Mouse (Mus musculus): ENCODE measurements around the gene Gmpr. TPM values are rescaled to one million over a fixed set of nuclear protein-coding genes. Genes with fewer than 3 reads are reported as not detected.

The Gmpr gene
- polyA plus RNA-seq, 1 experiment from 2014 or later, result 200 TPM

GRCm38 (mm10) chr13:45526230-45526629 lies 19.0 kb downstream of the Gmpr start:
- Histone ChIP-seq H3K4me2 (peak overlapping the region; percentile 62), H3K9ac (ENCODE audit: low read depth, low read length) (0 out of 2 replicates have a peak overlapping the region, but pooled peaks have one; percentile 2), H3K9me3 (ENCODE audit: control insufficient read depth, low read length) (no peaks in the 10 kb centered on the region), H3K27ac (ENCODE audit: low read depth, low read length) (peak overlapping the region; percentile 98), H3K4me1 (replicated peaks; ENCODE audit: control insufficient read depth, insufficient read depth, low read length) (peaks cover 51% of the 10 kb centered on the region), H3K4me3 (ENCODE audit: low read depth, low read length) (no peak overlapping the region), H3K36me3 (ENCODE audit: control insufficient read depth, insufficient read depth, low read length) (peaks cover 16% of the 10 kb centered on the region), H3K27me3 (replicated peaks; ENCODE audit: control insufficient read depth, insufficient read depth, low read length) (no peaks in the 10 kb centered on the region)
- ATAC-seq (replicated peaks; ENCODE audit: low FRiP score) (no peak), DNase-seq (ENCODE audit: low spot score) (no peak)
- 78% methylated on average over 7 of the region's 7 CpGs for WGBS

GRCm38 (mm10) chr13:45527232-45527964 lies 20.2 kb downstream of the Gmpr start:
- H3K4me1 ChIP-seq (replicated peaks; ENCODE audit: control insufficient read depth, insufficient read depth, low read length), result peaks cover 63% of the 10 kb centered on the region
- no peak overlapping the region; the same call in 1 of the 2 replicates for H3K9ac ChIP-seq (ENCODE audit: low read depth, low read length)
- peak overlapping the region; percentile 62 for H3K4me2 ChIP-seq
- peaks cover 18% of the 10 kb centered on the region for H3K36me3 ChIP-seq (ENCODE audit: control insufficient read depth, insufficient read depth, low read length)
- no peaks in the 10 kb centered on the region for H3K9me3 ChIP-seq (ENCODE audit: control insufficient read depth, low read length)
- ATAC-seq (replicated peaks; ENCODE audit: low FRiP score) (peak; percentile 94), DNase-seq (ENCODE audit: low spot score) (peak; percentile 55)
- peak overlapping the region; percentile 98 for H3K27ac ChIP-seq (ENCODE audit: low read depth, low read length)
- H3K4me3 ChIP-seq (ENCODE audit: low read depth, low read length), result no peak overlapping the region
- H3K27me3 ChIP-seq (replicated peaks; ENCODE audit: control insufficient read depth, insufficient read depth, low read length), result no peaks in the 10 kb centered on the region
- WGBS, result 29% methylated on average over 11 of the region's 11 CpGs

GRCm38 (mm10) chr13:45528787-45529186 lies 21.5 kb downstream of the Gmpr start:
- H3K4me2 ChIP-seq, result no peak overlapping the region
- peak overlapping the region; percentile 98 for H3K27ac ChIP-seq (ENCODE audit: low read depth, low read length)
- no peak overlapping the region for H3K4me3 ChIP-seq (ENCODE audit: low read depth, low read length)
- H3K36me3 ChIP-seq (ENCODE audit: control insufficient read depth, insufficient read depth, low read length), result peaks cover 17% of the 10 kb centered on the region
- ATAC-seq (replicated peaks; ENCODE audit: low FRiP score) (no peak), DNase-seq (ENCODE audit: low spot score) (no peak)
- no peaks in the 10 kb centered on the region for H3K27me3 ChIP-seq (replicated peaks; ENCODE audit: control insufficient read depth, insufficient read depth, low read length)
- no peaks in the 10 kb centered on the region for H3K9me3 ChIP-seq (ENCODE audit: control insufficient read depth, low read length)
- WGBS, result 78% methylated on average over 4 of the region's 4 CpGs
- peak overlapping the region; percentile 20; the same call in 1 of the 2 replicates for H3K9ac ChIP-seq (ENCODE audit: low read depth, low read length)
- H3K4me1 ChIP-seq (replicated peaks; ENCODE audit: control insufficient read depth, insufficient read depth, low read length), result peaks cover 63% of the 10 kb centered on the region

GRCm38 (mm10) chr13:45530754-45531153 lies 23.5 kb downstream of the Gmpr start:
- peaks cover 21% of the 10 kb centered on the region for H3K36me3 ChIP-seq (ENCODE audit: control insufficient read depth, insufficient read depth, low read length)
- no peak overlapping the region for H3K4me3 ChIP-seq (ENCODE audit: low read depth, low read length)
- H3K4me1 ChIP-seq (replicated peaks; ENCODE audit: control insufficient read depth, insufficient read depth, low read length), result peaks cover 59% of the 10 kb centered on the region
- H3K9ac ChIP-seq (ENCODE audit: low read depth, low read length), result no peak overlapping the region
- H3K27me3 ChIP-seq (replicated peaks; ENCODE audit: control insufficient read depth, insufficient read depth, low read length), result no peaks in the 10 kb centered on the region
- ATAC-seq (replicated peaks; ENCODE audit: low FRiP score) (no peak), DNase-seq (ENCODE audit: low spot score) (no peak)
- peak overlapping the region; percentile 16; the same call in 1 of the 2 replicates for H3K27ac ChIP-seq (ENCODE audit: low read depth, low read length)
- 34% methylated on average over 6 of the region's 6 CpGs for WGBS
- H3K9me3 ChIP-seq (ENCODE audit: control insufficient read depth, low read length), result no peaks in the 10 kb centered on the region
- H3K4me2 ChIP-seq, result no peak overlapping the region; the same call in 1 of the 2 replicates

- Histone ChIP-seq H3K9ac (ENCODE audit: low read depth, low read length) (no peak overlapping the region), H3K4me2 (no peak overlapping the region), H3K36me3 (ENCODE audit: control insufficient read depth, insufficient read depth, low read length) (peaks cover 25% of the 10 kb centered on the region; the same call in 1 of the 2 replicates), H3K4me3 (ENCODE audit: low read depth, low read length) (no peak overlapping the region), H3K4me1 (replicated peaks; ENCODE audit: control insufficient read depth, insufficient read depth, low read length) (peaks cover 33% of the 10 kb centered on the region), H3K27ac (ENCODE audit: low read depth, low read length) (no peak overlapping the region), H3K9me3 (ENCODE audit: control insufficient read depth, low read length) (no peaks in the 10 kb centered on the region), H3K27me3 (replicated peaks; ENCODE audit: control insufficient read depth, insufficient read depth, low read length) (no peaks in the 10 kb centered on the region)
- DNase-seq (ENCODE audit: low spot score) (no peak), ATAC-seq (replicated peaks; ENCODE audit: low FRiP score) (no peak)
- whole genome bisulfite sequencing, result 90% methylated on average over 9 of the region's 9 CpGs
These were observed 28.6 kb downstream of the Gmpr start for GRCm38 (mm10) chr13:45535731-45536453.

- no peak overlapping the region for H3K4me3 ChIP-seq (ENCODE audit: low read depth, low read length)
- no peak overlapping the region for H3K4me2 ChIP-seq
- H3K9ac ChIP-seq (ENCODE audit: low read depth, low read length), result no peak overlapping the region
- peaks cover 21% of the 10 kb centered on the region for H3K4me1 ChIP-seq (replicated peaks; ENCODE audit: control insufficient read depth, insufficient read depth, low read length)
- WGBS, result 69% methylated on average over 9 of the region's 9 CpGs
- H3K27me3 ChIP-seq (replicated peaks; ENCODE audit: control insufficient read depth, insufficient read depth, low read length), result no peaks in the 10 kb centered on the region
- no peaks in the 10 kb centered on the region for H3K9me3 ChIP-seq (ENCODE audit: control insufficient read depth, low read length)
- H3K36me3 ChIP-seq (ENCODE audit: control insufficient read depth, insufficient read depth, low read length), result peaks cover 25% of the 10 kb centered on the region; the same call in 1 of the 2 replicates
- no peak for DNase-seq (ENCODE audit: low spot score)
- ATAC-seq (replicated peaks; ENCODE audit: low FRiP score), result no peak
- no peak overlapping the region for H3K27ac ChIP-seq (ENCODE audit: low read depth, low read length)
These were observed 29.9 kb downstream of the Gmpr start for GRCm38 (mm10) chr13:45537110-45537509.

- Histone ChIP-seq H3K27me3 (replicated peaks; ENCODE audit: control insufficient read depth, insufficient read depth, low read length) (no peaks in the 10 kb centered on the region), H3K4me1 (replicated peaks; ENCODE audit: control insufficient read depth, insufficient read depth, low read length) (peaks cover 18% of the 10 kb centered on the region), H3K36me3 (ENCODE audit: control insufficient read depth, insufficient read depth, low read length) (peaks cover 26% of the 10 kb centered on the region; the same call in 1 of the 2 replicates), H3K4me3 (ENCODE audit: low read depth, low read length) (no peak overlapping the region), H3K9ac (ENCODE audit: low read depth, low read length) (no peak overlapping the region), H3K27ac (ENCODE audit: low read depth, low read length) (peak overlapping the region; percentile 34; the same call in 1 of the 2 replicates), H3K9me3 (ENCODE audit: control insufficient read depth, low read length) (no peaks in the 10 kb centered on the region), H3K4me2 (no peak overlapping the region)
- ATAC-seq (replicated peaks; ENCODE audit: low FRiP score) (no peak), DNase-seq (ENCODE audit: low spot score) (no peak)
- 82% methylated on average over 9 of the region's 9 CpGs for WGBS
These were observed 30.8 kb downstream of the Gmpr start for GRCm38 (mm10) chr13:45538091-45538490.

GRCm38 (mm10) chr13:45538532-45539204 lies 31.4 kb downstream of the Gmpr start:
- no peaks in the 10 kb centered on the region for H3K9me3 ChIP-seq (ENCODE audit: control insufficient read depth, low read length)
- DNase-seq (ENCODE audit: low spot score) (no peak), ATAC-seq (replicated peaks; ENCODE audit: low FRiP score) (peak; percentile 58)
- H3K4me2 ChIP-seq, result peak overlapping the region; percentile 50
- 36% methylated on average over 10 of the region's 10 CpGs for WGBS
- H3K4me3 ChIP-seq (ENCODE audit: low read depth, low read length), result peak overlapping the region; percentile 14
- peaks cover 28% of the 10 kb centered on the region; the same call in 1 of the 2 replicates for H3K36me3 ChIP-seq (ENCODE audit: control insufficient read depth, insufficient read depth, low read length)
- H3K27me3 ChIP-seq (replicated peaks; ENCODE audit: control insufficient read depth, insufficient read depth, low read length), result no peaks in the 10 kb centered on the region
- peak overlapping the region; percentile 36 for H3K27ac ChIP-seq (ENCODE audit: low read depth, low read length)
- H3K4me1 ChIP-seq (replicated peaks; ENCODE audit: control insufficient read depth, insufficient read depth, low read length), result peaks cover 18% of the 10 kb centered on the region
- H3K9ac ChIP-seq (ENCODE audit: low read depth, low read length), result no peak overlapping the region

All from liver, embryonic 11.5 days (tissue).